Mouse (Mus musculus) forebrain, embryonic 16.5 days (tissue): Measurements from ENCODE around the gene Tanc1. TPM values are rescaled to one million over a fixed set of nuclear protein-coding genes. Genes with fewer than 3 reads are reported as not detected.

Experiments
- ATAC-seq: fragments of 200-750 bp; cut with Nextera tagmentation; 2 replicates; pipeline ENCODE4 v1.8.0; 2017; ENCODE audit warnings: mild to moderate bottlenecking, moderate library complexity
- H3K27ac ChIP-seq: fragments of 300-500 bp; sonication (generic); 2 replicates; pipeline ENCODE4 v1.5.1; 2014; ENCODE audit warnings: low read length, control low read depth
- H3K27me3 ChIP-seq: fragments of 300-500 bp; sonication (generic); replicated peaks from 2 replicates; pipeline ENCODE4 v1.6.1; 2014; ENCODE audit warnings: low read length; ENCODE audit not compliant: control insufficient read depth, insufficient read depth
- H3K36me3 ChIP-seq: fragments of 300-500 bp; sonication (generic); 2 replicates; pipeline ENCODE4 v1.6.1; 2014; ENCODE audit not compliant: control insufficient read depth, insufficient read depth
- H3K4me1 ChIP-seq: fragments of 300-500 bp; sonication (generic); replicated peaks from 2 replicates; pipeline ENCODE4 v1.6.1; 2014; ENCODE audit warnings: low read length; ENCODE audit not compliant: control insufficient read depth, insufficient read depth
- H3K4me2 ChIP-seq: fragments of 300-500 bp; sonication (generic); 2 replicates; pipeline ENCODE4 v1.6.1; 2014; ENCODE audit warnings: mild to moderate bottlenecking, low read length, control low read depth
- H3K4me3 ChIP-seq: fragments of 300-500 bp; sonication (generic); replicated peaks from 2 replicates; pipeline ENCODE4 v1.5.1; 2014; ENCODE audit warnings: mild to moderate bottlenecking, low read length, control low read depth
- H3K9ac ChIP-seq: fragments of 300-500 bp; sonication (generic); replicated peaks from 2 replicates; pipeline ENCODE4 v1.6.1; 2014; ENCODE audit warnings: low read depth, low read length, control low read depth
- H3K9me3 ChIP-seq: fragments of 300-500 bp; sonication (generic); 2 replicates; pipeline ENCODE4 v1.6.1; 2016; ENCODE audit warnings: low read length; ENCODE audit not compliant: control insufficient read depth
- WGBS: fragments of 180-500 bp; shearing (Covaris S2); extraction: QIAGEN DNeasy Blood & Tissue Kit; methylation state at CpG from one replicate; pipeline ENCODE4 v1.1.7; 2014; 5-methylcytosine and 5-hydroxymethylcytosine counted together
- polyA plus RNA-seq: library from polyadenylated mRNA; unstranded; fragments of >200 nt; fragmentation: Nextera tagmentation; extraction: Ambion mirVana; gene quantifications from 2 replicates; pipeline ENCODE4 v1.2.1, GENCODE M21; 2015

Tanc1 gene
- polyA plus RNA-seq, 1 experiment from 2014 or later = 10.7 TPM

DNA sequence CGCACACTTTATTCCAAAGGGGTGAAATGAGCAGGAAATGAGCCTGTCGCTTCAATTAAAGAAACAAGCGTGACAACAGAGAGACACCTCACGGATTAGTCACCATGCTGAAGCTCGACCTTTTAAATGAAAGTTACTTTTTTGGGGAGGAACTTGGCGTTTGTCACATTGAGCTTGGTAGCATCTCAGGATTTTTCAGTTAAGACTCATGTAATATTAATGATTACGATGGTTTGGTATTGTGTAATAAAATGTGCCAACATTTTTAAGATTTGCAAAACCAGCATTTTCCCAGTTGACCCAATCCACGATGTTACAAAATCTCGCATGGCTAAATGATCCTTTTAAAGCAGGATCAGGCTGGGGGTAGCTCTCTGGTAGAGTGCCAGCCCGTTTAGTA lies 153.8 kb downstream of the Tanc1 start:
- ATAC-seq = no peak
- Histone ChIP-seq H3K36me3 (no peaks in the 10 kb centered on the region), H3K4me3 (no peak overlapping the region), H3K9me3 (no peaks in the 10 kb centered on the region), H3K27ac (no peak overlapping the region), H3K4me1 (peaks cover 15% of the 10 kb centered on the region), H3K9ac (no peak overlapping the region), H3K27me3 (no peaks in the 10 kb centered on the region), H3K4me2 (no peak overlapping the region)
- WGBS = 39% methylated on average over 10 of the region's 10 CpGs

DNA sequence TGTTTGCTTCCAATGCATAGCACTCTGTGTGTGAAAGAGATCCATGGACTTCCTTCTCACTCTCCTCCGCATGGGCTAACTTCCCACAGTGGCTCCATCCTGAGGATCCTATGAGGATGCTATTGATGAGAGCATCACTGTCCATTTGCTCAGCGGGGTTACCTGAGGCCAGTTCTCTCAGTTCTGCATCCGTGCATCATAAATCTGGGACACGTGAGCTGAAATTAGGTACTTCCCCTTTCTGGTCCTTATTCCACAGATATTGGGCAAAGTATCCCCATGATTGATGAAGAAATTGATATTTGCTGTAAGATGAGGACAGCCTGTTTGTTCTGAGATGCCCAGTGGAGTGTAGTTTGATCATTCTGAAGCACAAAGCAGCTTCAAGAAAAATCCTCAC lies 156.1 kb downstream of the Tanc1 start:
- H3K4me3 ChIP-seq = no peak overlapping the region
- no peak overlapping the region for H3K4me2 ChIP-seq
- no peak for ATAC-seq
- no peak overlapping the region for H3K27ac ChIP-seq
- H3K4me1 ChIP-seq = peaks cover 13% of the 10 kb centered on the region
- H3K9ac ChIP-seq = no peak overlapping the region
- no peaks in the 10 kb centered on the region for H3K36me3 ChIP-seq
- H3K9me3 ChIP-seq = no peaks in the 10 kb centered on the region
- H3K27me3 ChIP-seq = no peaks in the 10 kb centered on the region
- WGBS = 94% methylated on average over 4 of the region's 4 CpGs

DNA sequence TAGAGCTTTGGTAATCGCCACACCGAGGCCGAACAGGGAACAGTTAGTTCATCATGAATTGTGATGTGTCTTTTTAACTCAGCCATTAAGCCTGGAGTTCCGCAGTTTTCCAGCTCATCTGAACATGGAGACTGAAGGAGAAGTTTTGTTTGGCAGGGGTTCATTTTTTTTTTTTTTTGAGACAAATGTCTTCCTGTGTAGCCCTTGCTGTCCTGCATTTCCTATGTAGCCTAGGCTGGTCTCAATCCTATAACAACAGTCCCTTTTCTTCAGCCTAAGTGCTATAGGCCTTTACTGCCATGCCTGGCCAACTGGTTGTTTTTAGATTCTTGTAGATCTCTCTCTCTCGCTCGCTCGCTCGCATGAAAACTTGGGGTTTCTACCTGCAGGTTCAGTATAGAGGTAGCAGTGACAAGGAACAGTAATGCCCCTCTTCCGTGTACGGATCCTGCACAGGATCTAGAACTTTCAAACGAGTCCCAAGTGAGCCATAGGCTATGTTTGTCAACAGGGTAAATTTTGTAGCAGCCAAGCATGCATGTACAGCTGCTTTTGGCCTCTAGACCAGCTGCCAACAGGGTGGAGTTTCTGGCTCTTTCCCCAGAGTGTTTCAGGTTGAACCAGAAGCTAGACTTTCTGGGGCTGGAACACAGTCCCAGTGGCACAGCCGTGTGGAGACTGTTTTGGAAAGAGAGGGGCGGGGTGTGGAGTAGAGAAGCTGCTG lies 157.0 kb downstream of the Tanc1 start:
- ATAC-seq = no peak
- Histone ChIP-seq H3K9me3 (no peaks in the 10 kb centered on the region), H3K4me3 (no peak overlapping the region), H3K27me3 (no peaks in the 10 kb centered on the region), H3K27ac (no peak overlapping the region), H3K4me2 (no peak overlapping the region), H3K4me1 (peaks cover 13% of the 10 kb centered on the region), H3K36me3 (no peaks in the 10 kb centered on the region), H3K9ac (no peak overlapping the region)
- 90% methylated on average over 13 of the region's 13 CpGs for WGBS

DNA sequence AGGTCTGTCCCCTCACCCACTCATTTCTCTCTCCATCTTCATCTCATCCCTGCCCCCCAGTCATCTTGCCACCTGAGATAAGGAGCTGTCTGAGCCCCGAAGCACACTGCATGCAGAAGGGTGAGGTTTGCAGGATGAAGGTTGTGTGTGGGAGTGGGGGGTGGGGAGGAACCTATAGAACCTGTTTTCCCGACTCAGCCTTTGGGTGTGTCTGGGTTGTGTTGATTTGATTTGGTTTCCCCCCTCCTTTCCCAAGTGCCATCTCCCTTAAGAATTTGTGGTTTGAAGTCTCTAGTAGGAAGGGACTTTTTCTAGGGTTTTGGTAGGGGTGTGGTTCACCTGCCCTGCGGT lies 157.5 kb downstream of the Tanc1 start:
- Histone ChIP-seq H3K27ac (no peak overlapping the region), H3K4me1 (peaks cover 13% of the 10 kb centered on the region), H3K9ac (no peak overlapping the region), H3K4me2 (no peak overlapping the region), H3K27me3 (no peaks in the 10 kb centered on the region), H3K36me3 (no peaks in the 10 kb centered on the region), H3K9me3 (no peaks in the 10 kb centered on the region), H3K4me3 (no peak overlapping the region)
- WGBS = 88% methylated on average over 3 of the region's 3 CpGs
- ATAC-seq = no peak

DNA sequence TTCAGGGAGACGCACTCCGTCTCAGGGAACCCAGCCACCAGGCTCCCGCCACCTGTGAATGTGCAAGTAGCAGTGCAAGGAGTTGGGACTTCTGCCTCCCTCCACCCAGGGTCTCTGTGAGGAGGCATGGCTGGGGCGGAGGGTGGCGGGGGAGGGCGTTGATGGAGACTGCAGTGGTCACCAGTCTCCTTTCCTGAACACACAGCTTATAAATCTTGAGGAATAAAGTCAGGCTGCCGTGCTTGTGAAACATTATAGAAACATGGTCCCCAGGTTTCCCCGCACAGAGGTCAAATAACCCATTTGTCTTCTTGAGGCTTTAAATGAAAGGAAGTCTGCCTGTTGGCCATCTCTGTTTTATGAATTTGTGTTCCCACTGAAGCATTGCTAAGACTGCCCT lies 159.9 kb downstream of the Tanc1 start:
- Histone ChIP-seq H3K4me2 (no peak overlapping the region), H3K27me3 (no peaks in the 10 kb centered on the region), H3K9me3 (no peaks in the 10 kb centered on the region), H3K27ac (no peak overlapping the region), H3K4me3 (no peak overlapping the region), H3K9ac (no peak overlapping the region), H3K36me3 (no peaks in the 10 kb centered on the region), H3K4me1 (0 out of 2 replicates have a peak, but pooled peaks cover 4% of the 10 kb centered on the region)
- WGBS = 81% methylated on average over 8 of the region's 8 CpGs
- no peak for ATAC-seq

DNA sequence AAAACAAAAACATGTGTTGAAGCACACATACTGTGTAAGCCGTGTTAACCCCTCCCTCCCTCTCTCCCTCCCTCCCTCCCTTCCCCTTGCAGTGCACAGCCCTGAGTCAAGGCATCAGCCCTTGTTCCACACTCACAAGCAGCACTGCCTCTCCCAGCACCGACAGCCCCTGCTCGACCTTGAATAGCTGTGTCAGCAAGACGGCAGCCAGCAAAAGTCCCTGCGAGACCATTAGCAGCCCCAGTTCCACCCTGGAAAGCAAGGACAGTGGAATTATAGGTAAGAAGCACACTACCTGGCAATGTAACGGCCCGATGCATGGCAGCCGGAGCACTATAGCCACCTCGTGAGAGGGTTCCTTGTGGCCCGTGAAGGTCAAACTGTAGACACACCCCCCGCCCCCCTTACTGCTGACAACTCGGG lies 160.4 kb downstream of the Tanc1 start:
- H3K4me3 ChIP-seq = no peak overlapping the region
- 34% methylated on average over 12 of the region's 12 CpGs for WGBS
- 0 out of 2 replicates have a peak, but pooled peaks cover 4% of the 10 kb centered on the region for H3K4me1 ChIP-seq
- H3K9ac ChIP-seq = no peak overlapping the region; the same call in 1 of the 2 replicates
- no peak overlapping the region for H3K27ac ChIP-seq
- no peaks in the 10 kb centered on the region for H3K27me3 ChIP-seq
- H3K9me3 ChIP-seq = no peaks in the 10 kb centered on the region
- no peak overlapping the region for H3K4me2 ChIP-seq
- H3K36me3 ChIP-seq = no peaks in the 10 kb centered on the region
- peak; percentile 61 for ATAC-seq

DNA sequence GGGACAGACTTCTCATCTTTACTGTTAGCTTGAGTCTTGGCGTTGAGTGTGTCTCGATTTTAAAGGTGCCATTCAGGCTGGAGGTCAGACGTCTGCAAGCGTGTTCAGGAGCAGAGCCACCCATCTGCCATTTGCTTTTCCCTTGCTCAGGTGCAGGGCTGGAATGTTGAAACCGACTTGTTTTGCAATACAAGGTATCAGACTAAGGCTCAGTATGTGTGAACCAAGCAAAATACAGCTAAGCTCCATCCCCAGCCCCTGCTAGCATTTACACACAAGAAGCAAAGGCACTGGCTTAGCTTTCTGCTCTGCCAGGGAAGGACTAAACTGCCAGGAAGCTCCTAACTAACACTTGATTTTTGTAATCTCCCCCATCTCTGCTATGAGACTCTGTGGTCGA lies 162.5 kb downstream of the Tanc1 start:
- H3K9ac ChIP-seq = no peak overlapping the region

DNA sequence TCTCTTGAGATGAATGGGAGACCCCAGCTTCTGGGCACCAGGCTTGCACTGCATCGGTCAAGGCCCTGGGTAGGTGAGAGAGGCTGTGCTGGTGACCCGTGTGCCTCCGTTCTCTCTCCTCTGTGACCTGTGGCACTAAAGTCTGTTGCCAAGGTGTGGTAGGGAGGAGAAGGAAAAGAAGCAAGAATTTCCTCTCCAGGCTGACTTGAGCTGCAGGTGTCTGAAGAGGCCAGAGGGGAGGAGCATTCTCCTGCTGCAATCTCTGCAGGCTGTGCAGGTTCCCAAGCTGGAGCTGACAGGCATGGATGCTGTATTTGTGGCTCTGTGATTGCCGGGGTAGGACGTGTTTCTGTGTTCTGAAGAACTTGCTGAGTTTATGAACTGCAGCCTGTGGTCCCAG lies 163.3 kb downstream of the Tanc1 start:
- Histone ChIP-seq H3K9me3 (no peaks in the 10 kb centered on the region), H3K4me2 (no peak overlapping the region), H3K36me3 (no peaks in the 10 kb centered on the region), H3K27me3 (no peaks in the 10 kb centered on the region), H3K9ac (no peak overlapping the region), H3K4me3 (no peak overlapping the region), H3K4me1 (0 out of 2 replicates have a peak, but pooled peaks cover 4% of the 10 kb centered on the region), H3K27ac (no peak overlapping the region)
- WGBS = 79% methylated on average over 5 of the region's 5 CpGs
- ATAC-seq = no peak

More for the DNA sequence above, 162.5 kb downstream of the Tanc1 start:
- no peaks in the 10 kb centered on the region for H3K27me3 ChIP-seq
- 85% methylated on average over 6 of the region's 6 CpGs for WGBS
- 0 out of 2 replicates have a peak, but pooled peaks cover 4% of the 10 kb centered on the region for H3K4me1 ChIP-seq
- no peaks in the 10 kb centered on the region for H3K9me3 ChIP-seq
- H3K4me3 ChIP-seq = no peak overlapping the region
- H3K36me3 ChIP-seq = no peaks in the 10 kb centered on the region
- H3K4me2 ChIP-seq = no peak overlapping the region
- no peak overlapping the region for H3K27ac ChIP-seq
- no peak for ATAC-seq

DNA sequence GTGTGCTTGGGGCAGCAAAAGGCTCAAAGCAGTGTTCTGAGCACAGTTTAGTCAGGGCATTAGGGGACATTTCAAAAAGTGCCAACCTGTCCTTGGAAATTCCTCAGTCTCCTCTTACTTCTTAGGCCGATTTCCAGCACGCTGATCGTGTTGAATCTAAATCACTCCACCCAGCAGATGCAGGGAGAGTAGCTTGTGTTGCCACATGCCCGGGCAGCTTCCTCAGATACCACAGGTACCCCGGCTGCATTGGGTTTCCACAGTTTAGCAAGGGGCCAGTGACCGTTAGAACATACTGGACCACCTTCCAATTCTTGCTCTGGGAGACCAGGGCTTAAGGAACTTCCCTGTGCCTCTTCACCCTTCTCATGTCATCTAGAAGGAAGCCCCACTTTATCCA lies 164.0 kb downstream of the Tanc1 start:
- no peak for ATAC-seq
- no peak overlapping the region for H3K27ac ChIP-seq
- no peak overlapping the region for H3K9ac ChIP-seq
- no peaks in the 10 kb centered on the region for H3K36me3 ChIP-seq
- no peaks in the 10 kb centered on the region for H3K9me3 ChIP-seq
- 80% methylated on average over 6 of the region's 6 CpGs for WGBS
- no peak overlapping the region for H3K4me2 ChIP-seq
- H3K4me3 ChIP-seq = no peak overlapping the region
- H3K4me1 ChIP-seq = 0 out of 2 replicates have a peak, but pooled peaks cover 4% of the 10 kb centered on the region
- no peaks in the 10 kb centered on the region for H3K27me3 ChIP-seq

DNA sequence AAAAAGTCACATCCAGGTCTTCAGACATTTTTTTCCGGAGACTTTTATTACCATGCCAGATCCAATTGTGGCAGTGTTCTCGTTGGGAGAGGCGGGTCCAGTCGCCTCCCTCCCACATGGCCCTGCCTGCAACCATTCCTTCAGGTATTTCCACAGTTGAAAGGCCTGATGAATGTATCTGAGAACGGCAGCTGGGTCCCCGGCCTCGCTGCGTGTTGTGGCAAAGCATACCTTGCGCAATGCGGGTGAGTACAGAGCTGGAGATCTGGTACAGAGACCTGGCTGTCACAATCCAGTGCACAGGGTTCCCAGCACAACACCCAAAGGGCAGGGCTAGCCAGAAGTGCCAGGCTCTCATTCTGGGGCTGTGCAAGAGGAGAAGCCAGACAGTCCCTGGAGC lies 167.5 kb downstream of the Tanc1 start:
- 88% methylated on average over 10 of the region's 10 CpGs for WGBS
- no peaks in the 10 kb centered on the region for H3K36me3 ChIP-seq
- no peak overlapping the region for H3K4me2 ChIP-seq
- H3K9ac ChIP-seq = no peak overlapping the region
- H3K27ac ChIP-seq = no peak overlapping the region
- no peaks in the 10 kb centered on the region for H3K9me3 ChIP-seq
- ATAC-seq = no peak
- no peaks in the 10 kb centered on the region for H3K27me3 ChIP-seq
- H3K4me3 ChIP-seq = no peak overlapping the region
- no peaks in the 10 kb centered on the region for H3K4me1 ChIP-seq
